Mouse (Mus musculus): ENCODE measurements around the gene Rpl41. TPM values are rescaled to one million over a fixed set of nuclear protein-coding genes. Genes with fewer than 3 reads are reported as not detected.

The Rpl41 gene
- polyA plus RNA-seq, 1 experiment from 2014 or later: 3,131 TPM

GRCm38 (mm10) chr10:128502341-128502740 is 46.8 kb downstream of the Rpl41 start:
- Histone ChIP-seq H3K4me3 (no peak overlapping the region), H3K4me1 (peaks cover 13% of the 10 kb centered on the region), H3K36me3 (ENCODE audit: poor library complexity, severe bottlenecking) (no peaks in the 10 kb centered on the region), H3K4me2 (no peak overlapping the region), H3K9ac (no peak overlapping the region), H3K27ac (no peak overlapping the region), H3K9me3 (replicated peaks) (no peaks in the 10 kb centered on the region), H3K27me3 (no peaks in the 10 kb centered on the region)
- 87% methylated on average over 5 of the region's 5 CpGs for WGBS
- ATAC-seq: no peak

GRCm38 (mm10) chr10:128499116-128499671 is 49.9 kb downstream of the Rpl41 start:
- Histone ChIP-seq H3K4me3 (peak overlapping the region; percentile 72), H3K36me3 (ENCODE audit: poor library complexity, severe bottlenecking) (no peaks in the 10 kb centered on the region), H3K9ac (peak overlapping the region; percentile 65), H3K4me2 (peak overlapping the region; percentile 81), H3K9me3 (replicated peaks) (no peaks in the 10 kb centered on the region), H3K27me3 (peaks cover 3% of the 10 kb centered on the region; the same call in 1 of the 2 replicates), H3K27ac (peak overlapping the region; percentile 65), H3K4me1 (peaks cover 22% of the 10 kb centered on the region)
- 3% methylated on average over 21 of the region's 21 CpGs for WGBS
- peak; percentile 46 for ATAC-seq

- peak within 1 kb of the TSS; percentile 81 for H3K4me2 ChIP-seq
- H3K9ac ChIP-seq: peak within 1 kb of the TSS; percentile 65
- H3K4me3 ChIP-seq: peak within 1 kb of the TSS; percentile 72
- H3K27me3 ChIP-seq: peaks cover 3% of the 10 kb centered on the region; the same call in 1 of the 2 replicates
- no peaks in the 10 kb centered on the region for H3K9me3 ChIP-seq (replicated peaks)
- peak; percentile 79 for ATAC-seq
- no peaks in the 10 kb centered on the region for H3K36me3 ChIP-seq (ENCODE audit: poor library complexity, severe bottlenecking)
- WGBS: 0% methylated on average over 26 of the region's 27 CpGs
- peaks cover 22% of the 10 kb centered on the region for H3K4me1 ChIP-seq
- H3K27ac ChIP-seq: peak within 1 kb of the TSS; percentile 65
Observed at GRCm38 (mm10) chr10:128498590-128498989, 50.5 kb downstream of the Rpl41 start, which contains the start of gene Myl6b. Myl6b (minus strand) TSS chr10:128498685.

Small RNA genes within 50 kb of the gene (microRNA-seq; reads per million reads assigned to microRNA genes)
- not detected for gene Gm47275
- not detected for gene Mir6916
- not detected for gene Mir6917

Other genes starting within 250 kb of the Rpl41 start
- gene Pan2, start 246.0 kb downstream of the Rpl41 start, polyA plus RNA-seq (2015; fragmentation: Nextera tagmentation; extraction: Ambion mirVana): 32.0 and 35.0 TPM in 2 replicates
- gene Cnpy2, start 226.8 kb downstream of the Rpl41 start, polyA plus RNA-seq (2015; fragmentation: Nextera tagmentation; extraction: Ambion mirVana): 230 and 237 TPM in 2 replicates
- 212 and 236 TPM in 2 replicates for gene Cs, start 211.6 kb downstream of the Rpl41 start, polyA plus RNA-seq (2015; fragmentation: Nextera tagmentation; extraction: Ambion mirVana)
- 16.4 and 22.8 TPM in 2 replicates for gene Coq10a, start 180.3 kb downstream of the Rpl41 start, polyA plus RNA-seq (2015; fragmentation: Nextera tagmentation; extraction: Ambion mirVana)
- 12.0 and 14.6 TPM in 2 replicates for gene Ankrd52, start 172.2 kb downstream of the Rpl41 start, polyA plus RNA-seq (2015; fragmentation: Nextera tagmentation; extraction: Ambion mirVana)
- gene Slc39a5, start 148.1 kb downstream of the Rpl41 start, polyA plus RNA-seq (2015; fragmentation: Nextera tagmentation; extraction: Ambion mirVana): 0.18 TPM in 1 of 2 replicates, not detected in the other
- gene Nabp2, start 137.8 kb downstream of the Rpl41 start, polyA plus RNA-seq (2015; fragmentation: Nextera tagmentation; extraction: Ambion mirVana): 153 and 156 TPM in 2 replicates
- gene Rnf41, start 137.6 kb downstream of the Rpl41 start, polyA plus RNA-seq (2015; fragmentation: Nextera tagmentation; extraction: Ambion mirVana): 76.4 and 83.9 TPM in 2 replicates
- 166 and 168 TPM in 2 replicates for gene Smarcc2, start 90.1 kb downstream of the Rpl41 start, polyA plus RNA-seq (2015; fragmentation: Nextera tagmentation; extraction: Ambion mirVana)
- gene Myl6, start 55.2 kb downstream of the Rpl41 start, polyA plus RNA-seq (2015; fragmentation: Nextera tagmentation; extraction: Ambion mirVana): 740 and 741 TPM in 2 replicates
- 4.1 TPM in 2 replicates for gene Myl6b, start 50.6 kb downstream of the Rpl41 start, polyA plus RNA-seq (2015; fragmentation: Nextera tagmentation; extraction: Ambion mirVana)
- gene Esyt1, start 23.4 kb downstream of the Rpl41 start, polyA plus RNA-seq (2015; fragmentation: Nextera tagmentation; extraction: Ambion mirVana): 7.0 and 7.7 TPM in 2 replicates
- 18.3 and 19.4 TPM in 2 replicates for gene Zc3h10, start 1.5 kb downstream of the Rpl41 start, polyA plus RNA-seq (2015; fragmentation: Nextera tagmentation; extraction: Ambion mirVana)
- gene Pa2g4, start 16.7 kb upstream of the Rpl41 start, polyA plus RNA-seq (2015; fragmentation: Nextera tagmentation; extraction: Ambion mirVana): 173 and 186 TPM in 2 replicates
- 0.12 and 0.28 TPM in 2 replicates for gene Erbb3, start 40.3 kb upstream of the Rpl41 start, polyA plus RNA-seq (2015; fragmentation: Nextera tagmentation; extraction: Ambion mirVana)
- gene Rps26, start 77.4 kb upstream of the Rpl41 start, polyA plus RNA-seq (2015; fragmentation: Nextera tagmentation; extraction: Ambion mirVana): 531 and 638 TPM in 2 replicates
- gene Ikzf4, start 96.7 kb upstream of the Rpl41 start, polyA plus RNA-seq (2015; fragmentation: Nextera tagmentation; extraction: Ambion mirVana): 7.3 and 8.1 TPM in 2 replicates
- gene Suox, start 124.8 kb upstream of the Rpl41 start, polyA plus RNA-seq (2015; fragmentation: Nextera tagmentation; extraction: Ambion mirVana): 9.3 and 10.8 TPM in 2 replicates
- 88.3 and 93.1 TPM in 2 replicates for gene Rab5b, start 147.0 kb upstream of the Rpl41 start, polyA plus RNA-seq (2015; fragmentation: Nextera tagmentation; extraction: Ambion mirVana)
- 0.17 and 0.21 TPM in 2 replicates for gene Pmel, start 154.9 kb upstream of the Rpl41 start, polyA plus RNA-seq (2015; fragmentation: Nextera tagmentation; extraction: Ambion mirVana)
- gene Cdk2, start 155.7 kb upstream of the Rpl41 start, polyA plus RNA-seq (2015; fragmentation: Nextera tagmentation; extraction: Ambion mirVana): 69.9 and 73.7 TPM in 2 replicates
- 3.0 and 3.6 TPM in 2 replicates for gene Dgka, start 195.6 kb upstream of the Rpl41 start, polyA plus RNA-seq (2015; fragmentation: Nextera tagmentation; extraction: Ambion mirVana)
- 49.6 and 50.2 TPM in 2 replicates for gene Pym1, start 198.6 kb upstream of the Rpl41 start, polyA plus RNA-seq (2015; fragmentation: Nextera tagmentation; extraction: Ambion mirVana)
- 0.35 and 0.38 TPM in 2 replicates for gene Mmp19, start 241.6 kb upstream of the Rpl41 start, polyA plus RNA-seq (2015; fragmentation: Nextera tagmentation; extraction: Ambion mirVana)

Data from forebrain, embryonic 13.5 days (tissue).